Mouse (Mus musculus): ENCODE results near the gene BC051665. TPM values are rescaled to one million over a fixed set of nuclear protein-coding genes. Genes with fewer than 3 reads are reported as not detected.

The BC051665 gene
- polyA plus RNA-seq (2014; fragmentation: Illumina TruSeq; extraction: RNeasy Lipid Tissue Mini Kit (QIAGEN cat#74804); ENCODE audit: low read depth, low replicate concordance): not detected

DNA sequence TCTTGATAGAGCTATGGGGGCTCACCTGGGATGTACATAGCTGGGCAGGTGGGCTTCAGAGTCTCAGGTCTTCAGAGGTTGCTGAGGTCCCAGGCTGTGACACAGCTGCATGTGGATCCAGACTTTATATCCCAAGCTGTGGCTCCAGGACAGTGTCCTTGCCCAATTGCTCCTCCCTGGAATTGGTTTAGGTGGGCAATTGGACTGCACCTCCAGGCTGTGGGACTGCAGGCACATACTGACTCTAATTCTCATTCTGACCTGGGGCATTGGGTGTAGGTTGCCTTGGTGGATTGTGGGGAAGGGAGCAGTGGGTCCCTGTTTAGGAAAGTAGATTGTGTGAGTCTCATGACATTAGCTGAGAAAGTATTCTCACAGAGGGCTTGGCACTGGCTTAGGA lies at the start of gene BC051665:
Gene BC051665 (minus strand): TSS at position 101 of the 400 bp plus-strand sequence.

DNA sequence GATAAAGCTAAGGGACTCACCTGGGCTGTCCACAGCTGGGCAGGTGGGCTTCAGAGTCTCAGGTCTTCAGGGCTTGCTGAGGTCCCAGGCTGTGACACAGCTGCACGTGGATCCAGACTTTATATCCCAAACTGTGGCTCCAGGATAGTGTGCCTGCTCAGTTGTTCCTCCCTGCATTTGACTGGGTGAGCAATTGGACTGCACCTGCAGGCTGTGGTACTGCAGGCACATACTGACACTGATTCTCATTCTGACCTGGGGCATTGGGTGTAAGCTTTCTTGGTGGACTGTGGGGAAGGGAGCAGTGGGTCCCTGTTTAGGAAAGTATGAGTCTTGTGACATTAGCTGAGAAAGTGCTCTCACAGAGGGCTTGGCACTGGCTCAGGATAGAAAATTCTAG lies 16.6 kb upstream of the BC051665 start, which contains the start of gene Ctsll3:
Gene Ctsll3 (minus strand): TSS at position 101 of the 400 bp plus-strand sequence.

Other genes with a start within 250 kb of the BC051665 start
- gene Dapk1, start 184.4 kb downstream of the BC051665 start, polyA plus RNA-seq (2014; fragmentation: Illumina TruSeq; extraction: RNeasy Lipid Tissue Mini Kit (QIAGEN cat#74804); ENCODE audit: low read depth, low replicate concordance): 45.1 TPM
- not detected for gene Ctsll3, start 16.5 kb upstream of the BC051665 start, polyA plus RNA-seq (2014; fragmentation: Illumina TruSeq; extraction: RNeasy Lipid Tissue Mini Kit (QIAGEN cat#74804); ENCODE audit: low read depth, low replicate concordance)
- not detected for gene 4930486L24Rik, start 78.1 kb upstream of the BC051665 start, polyA plus RNA-seq (2014; fragmentation: Illumina TruSeq; extraction: RNeasy Lipid Tissue Mini Kit (QIAGEN cat#74804); ENCODE audit: low read depth, low replicate concordance)
- gene Gm49392, start 110.5 kb upstream of the BC051665 start, polyA plus RNA-seq (2014; fragmentation: Illumina TruSeq; extraction: RNeasy Lipid Tissue Mini Kit (QIAGEN cat#74804); ENCODE audit: low read depth, low replicate concordance): not detected
- 2.2 TPM for gene Ctla2b, start 111.1 kb upstream of the BC051665 start, polyA plus RNA-seq (2014; fragmentation: Illumina TruSeq; extraction: RNeasy Lipid Tissue Mini Kit (QIAGEN cat#74804); ENCODE audit: low read depth, low replicate concordance)
- not detected for gene Tpbpb, start 118.5 kb upstream of the BC051665 start, polyA plus RNA-seq (2014; fragmentation: Illumina TruSeq; extraction: RNeasy Lipid Tissue Mini Kit (QIAGEN cat#74804); ENCODE audit: low read depth, low replicate concordance)
- gene Gm49393, start 149.2 kb upstream of the BC051665 start, polyA plus RNA-seq (2014; fragmentation: Illumina TruSeq; extraction: RNeasy Lipid Tissue Mini Kit (QIAGEN cat#74804); ENCODE audit: low read depth, low replicate concordance): 2.3 TPM
- 5.3 TPM for gene Gm49391, start 150.2 kb upstream of the BC051665 start, polyA plus RNA-seq (2014; fragmentation: Illumina TruSeq; extraction: RNeasy Lipid Tissue Mini Kit (QIAGEN cat#74804); ENCODE audit: low read depth, low replicate concordance)
- gene Ctla2a, start 150.3 kb upstream of the BC051665 start, polyA plus RNA-seq (2014; fragmentation: Illumina TruSeq; extraction: RNeasy Lipid Tissue Mini Kit (QIAGEN cat#74804); ENCODE audit: low read depth, low replicate concordance): 34.5 TPM
- gene Tpbpa, start 155.6 kb upstream of the BC051665 start, polyA plus RNA-seq (2014; fragmentation: Illumina TruSeq; extraction: RNeasy Lipid Tissue Mini Kit (QIAGEN cat#74804); ENCODE audit: low read depth, low replicate concordance): not detected
- not detected for gene Ctsj, start 219.6 kb upstream of the BC051665 start, polyA plus RNA-seq (2014; fragmentation: Illumina TruSeq; extraction: RNeasy Lipid Tissue Mini Kit (QIAGEN cat#74804); ENCODE audit: low read depth, low replicate concordance)

Data from kidney, adult 10 weeks (tissue).